Mouse (Mus musculus): Measurements from ENCODE around the gene Olfr1061. TPM values are rescaled to one million over a fixed set of nuclear protein-coding genes. Genes with fewer than 3 reads are reported as not detected.
"Not testable (repeated sequence)": the region's sequence is repeated elsewhere in the genome, so short reads cannot be mapped to it uniquely, and the experiment has no call there.

Gene Olfr1061
- polyA plus RNA-seq (2014; fragmentation: Nextera tagmentation; extraction: Ambion mirVana) = not detected in 2 replicates

DNA sequence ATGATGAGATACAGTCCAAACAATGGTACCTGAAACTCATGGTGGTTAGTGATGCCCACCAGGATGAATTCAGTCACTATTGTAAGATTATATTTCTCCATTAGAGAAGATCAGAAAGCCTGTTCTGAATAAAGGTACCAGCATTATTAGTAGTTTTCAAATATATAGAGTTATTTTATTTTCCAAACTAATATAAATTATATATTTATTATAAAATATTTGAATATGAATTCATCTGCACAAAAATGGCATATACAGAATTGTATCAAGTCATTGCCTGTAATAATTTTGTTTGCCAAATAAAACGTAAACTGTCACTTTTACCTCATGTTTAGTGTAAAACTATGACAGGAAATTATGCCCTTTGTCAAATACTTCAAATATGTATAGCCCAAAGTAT lies at the start of gene Olfr1061:
Olfr1061 (minus strand) TSS at position 101 of the 400 bp plus-strand sequence.
- H3K27me3 ChIP-seq (ENCODE audit: control insufficient read depth, insufficient read depth, low read length) = no peaks in the 10 kb centered on the region
- no peaks in the 10 kb centered on the region for H3K9me3 ChIP-seq (ENCODE audit: control insufficient read depth, low read length)
- no peaks in the 10 kb centered on the region for H3K4me1 ChIP-seq (ENCODE audit: control insufficient read depth in 2 of 2, insufficient read depth in 2 of 2, low read length in 2 of 2)
- H3K27ac ChIP-seq (replicated peaks in 1 of 2; ENCODE audit: control insufficient read depth in 1 of 2, insufficient read depth in 1 of 2, low read depth in 2 of 2, low read length in 2 of 2) = no peak within 1 kb of the TSS
- WGBS = 60% methylated on average over 1 of the region's 1 CpGs
- no peak within 1 kb of the TSS for H3K9ac ChIP-seq (ENCODE audit: low read length)
- no peak within 1 kb of the TSS for H3K4me3 ChIP-seq (ENCODE audit: control insufficient read depth in 1 of 2, insufficient read depth in 1 of 2, low read depth in 1 of 2, low read length in 2 of 2)
- no peak for ATAC-seq (ENCODE audit: insufficient number of reproducible peaks, insufficient read depth, low FRiP score, low read depth)
- no peaks in the 10 kb centered on the region for H3K36me3 ChIP-seq (ENCODE audit: control insufficient read depth, insufficient read depth, low read length)
- no peak within 1 kb of the TSS for H3K4me2 ChIP-seq (ENCODE audit: low read length)

- Histone ChIP-seq H3K4me2 (ENCODE audit: low read length) (no peak overlapping the region), H3K9ac (ENCODE audit: low read length) (no peak overlapping the region), H3K27me3 (ENCODE audit: control insufficient read depth, insufficient read depth, low read length) (no peaks in the 10 kb centered on the region), H3K27ac (replicated peaks in 1 of 2; ENCODE audit: control insufficient read depth in 1 of 2, insufficient read depth in 1 of 2, low read depth in 2 of 2, low read length in 2 of 2) (no peak overlapping the region), H3K4me3 (ENCODE audit: control insufficient read depth in 1 of 2, insufficient read depth in 1 of 2, low read depth in 1 of 2, low read length in 2 of 2) (no peak overlapping the region), H3K9me3 (ENCODE audit: control insufficient read depth, low read length) (no peaks in the 10 kb centered on the region), H3K36me3 (ENCODE audit: control insufficient read depth, insufficient read depth, low read length) (no peaks in the 10 kb centered on the region), H3K4me1 (ENCODE audit: control insufficient read depth in 2 of 2, insufficient read depth in 2 of 2, low read length in 2 of 2) (no peaks in the 10 kb centered on the region)
- WGBS = 43% methylated on average over 1 of the region's 1 CpGs
- ATAC-seq (ENCODE audit: insufficient number of reproducible peaks, insufficient read depth, low FRiP score, low read depth) = no peak
Observed at GRCm38 (mm10) chr2:86460434-86460833, 46.6 kb upstream of the Olfr1061 start.

DNA sequence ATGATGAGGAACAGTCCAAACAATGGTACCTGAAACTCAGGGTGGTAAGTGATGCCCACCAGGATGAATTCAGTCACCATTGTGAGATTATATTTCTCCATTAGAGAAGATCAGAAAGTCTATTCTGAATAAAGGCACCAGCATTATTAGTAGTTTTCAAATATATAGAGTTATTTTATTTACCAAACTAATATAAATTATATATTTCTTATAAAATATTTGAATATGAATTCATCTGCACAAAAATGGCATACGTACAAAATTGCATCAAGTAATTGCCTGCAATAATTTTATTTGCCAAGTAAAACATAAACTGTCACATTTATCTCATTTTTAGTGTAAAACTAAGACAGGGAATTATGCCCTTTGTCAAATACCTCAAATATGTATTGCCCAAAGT lies 42.3 kb upstream of the Olfr1061 start, which contains the start of gene Olfr1066:
Olfr1066 (minus strand) TSS at position 101 of the 400 bp plus-strand sequence.
- 85% methylated on average over 1 of the region's 1 CpGs for WGBS
- H3K9ac ChIP-seq (ENCODE audit: low read length) = no peak within 1 kb of the TSS
- H3K4me3 ChIP-seq (ENCODE audit: control insufficient read depth in 1 of 2, insufficient read depth in 1 of 2, low read depth in 1 of 2, low read length in 2 of 2) = no peak within 1 kb of the TSS
- H3K9me3 ChIP-seq (ENCODE audit: control insufficient read depth, low read length) = no peaks in the 10 kb centered on the region
- no peaks in the 10 kb centered on the region for H3K4me1 ChIP-seq (ENCODE audit: control insufficient read depth in 2 of 2, insufficient read depth in 2 of 2, low read length in 2 of 2)
- H3K27me3 ChIP-seq (ENCODE audit: control insufficient read depth, insufficient read depth, low read length) = no peaks in the 10 kb centered on the region
- no peaks in the 10 kb centered on the region for H3K36me3 ChIP-seq (ENCODE audit: control insufficient read depth, insufficient read depth, low read length)
- H3K4me2 ChIP-seq (ENCODE audit: low read length) = no peak within 1 kb of the TSS
- no peak for ATAC-seq (ENCODE audit: insufficient number of reproducible peaks, insufficient read depth, low FRiP score, low read depth)
- H3K27ac ChIP-seq (replicated peaks in 1 of 2; ENCODE audit: control insufficient read depth in 1 of 2, insufficient read depth in 1 of 2, low read depth in 2 of 2, low read length in 2 of 2) = no peak within 1 kb of the TSS

DNA sequence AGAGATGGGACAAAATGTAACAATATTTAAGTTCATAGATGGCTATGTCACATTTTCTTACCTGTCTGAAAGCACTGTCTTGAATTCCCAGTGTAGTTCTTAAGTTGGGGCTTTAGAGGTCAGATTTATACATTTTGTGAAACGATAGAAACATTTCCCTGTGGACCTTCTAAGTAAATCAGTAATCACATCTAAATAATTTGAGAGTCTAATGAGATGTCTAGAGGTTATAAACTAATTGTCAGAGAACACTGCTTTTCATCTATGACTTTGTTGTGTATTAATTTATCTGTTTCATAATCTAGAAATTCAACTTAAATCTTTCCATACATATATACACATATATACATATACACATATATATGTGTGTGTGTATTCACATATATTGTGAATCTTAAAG lies 36.6 kb upstream of the Olfr1061 start, which contains the start of gene Olfr1065:
Olfr1065 (minus strand) TSS at position 101 of the 400 bp plus-strand sequence.
- not testable (repeated sequence) for H3K36me3 ChIP-seq (ENCODE audit: control insufficient read depth, insufficient read depth, low read length); H3K27ac ChIP-seq (replicated peaks in 1 of 2; ENCODE audit: control insufficient read depth in 1 of 2, insufficient read depth in 1 of 2, low read depth in 2 of 2, low read length in 2 of 2); ATAC-seq (ENCODE audit: insufficient number of reproducible peaks, insufficient read depth, low FRiP score, low read depth); H3K4me1 ChIP-seq (ENCODE audit: control insufficient read depth in 2 of 2, insufficient read depth in 2 of 2, low read length in 2 of 2); H3K9me3 ChIP-seq (ENCODE audit: control insufficient read depth, low read length); H3K27me3 ChIP-seq (ENCODE audit: control insufficient read depth, insufficient read depth, low read length); H3K4me2 ChIP-seq (ENCODE audit: low read length); H3K4me3 ChIP-seq (ENCODE audit: control insufficient read depth in 1 of 2, insufficient read depth in 1 of 2, low read depth in 1 of 2, low read length in 2 of 2); H3K9ac ChIP-seq (ENCODE audit: low read length)
- WGBS = no CpG with 5 or more reads among the region's 1 CpGs

- 73% methylated on average over 1 of the region's 1 CpGs for WGBS
- H3K4me1 ChIP-seq (ENCODE audit: control insufficient read depth in 2 of 2, insufficient read depth in 2 of 2, low read length in 2 of 2); H3K27ac ChIP-seq (replicated peaks in 1 of 2; ENCODE audit: control insufficient read depth in 1 of 2, insufficient read depth in 1 of 2, low read depth in 2 of 2, low read length in 2 of 2); H3K9me3 ChIP-seq (ENCODE audit: control insufficient read depth, low read length); H3K4me3 ChIP-seq (ENCODE audit: control insufficient read depth in 1 of 2, insufficient read depth in 1 of 2, low read depth in 1 of 2, low read length in 2 of 2); H3K27me3 ChIP-seq (ENCODE audit: control insufficient read depth, insufficient read depth, low read length); H3K9ac ChIP-seq (ENCODE audit: low read length); ATAC-seq (ENCODE audit: insufficient number of reproducible peaks, insufficient read depth, low FRiP score, low read depth); H3K4me2 ChIP-seq (ENCODE audit: low read length); H3K36me3 ChIP-seq (ENCODE audit: control insufficient read depth, insufficient read depth, low read length): not testable (repeated sequence)
Observed at GRCm38 (mm10) chr2:86442101-86442500, 28.3 kb upstream of the Olfr1061 start.

DNA sequence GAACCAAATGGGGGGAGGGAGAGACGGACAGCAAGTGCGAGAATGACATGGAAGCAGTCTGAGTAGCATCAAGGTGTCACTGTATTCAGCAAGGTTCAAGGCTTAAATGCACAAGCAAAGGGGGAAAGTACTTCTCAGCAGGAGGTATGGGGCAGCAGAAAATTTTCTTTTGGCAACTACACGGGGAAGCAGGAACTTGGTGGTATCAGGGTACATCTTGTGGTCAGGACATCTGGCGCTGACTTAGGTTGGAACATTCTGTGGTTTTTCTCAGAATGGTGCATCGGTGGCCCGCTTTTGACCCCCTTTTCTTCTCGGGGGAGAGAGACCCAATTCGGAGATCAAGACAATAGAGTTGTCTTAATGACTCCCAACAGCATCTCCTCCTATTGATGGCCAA lies 14.7 kb upstream of the Olfr1061 start:
- not testable (repeated sequence) for H3K36me3 ChIP-seq (ENCODE audit: control insufficient read depth, insufficient read depth, low read length); ATAC-seq (ENCODE audit: insufficient number of reproducible peaks, insufficient read depth, low FRiP score, low read depth)
- WGBS = 81% methylated on average over 8 of the region's 8 CpGs

DNA sequence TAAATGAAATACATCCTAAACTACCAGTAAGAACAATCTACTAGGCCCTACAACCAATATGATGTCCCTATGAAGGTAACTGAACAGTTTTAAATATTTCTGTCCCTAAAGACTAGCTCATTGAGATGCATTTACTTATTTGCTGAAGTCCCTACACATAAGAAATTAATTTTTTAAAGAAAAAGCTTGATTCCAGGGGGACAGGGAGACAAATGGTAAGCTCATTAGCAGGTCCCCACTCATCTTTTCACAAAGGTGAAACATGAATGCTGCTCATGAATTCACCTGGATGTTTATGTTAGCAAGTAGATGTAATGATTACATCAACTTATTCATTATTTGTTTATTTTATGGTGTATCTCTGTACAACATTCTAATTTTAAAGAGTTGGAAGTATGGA lies 12.8 kb upstream of the Olfr1061 start, which contains the start of gene Olfr1062:
Olfr1062 (minus strand) TSS at position 101 of the 400 bp plus-strand sequence.
- H3K27me3 ChIP-seq (ENCODE audit: control insufficient read depth, insufficient read depth, low read length); H3K36me3 ChIP-seq (ENCODE audit: control insufficient read depth, insufficient read depth, low read length); H3K9me3 ChIP-seq (ENCODE audit: control insufficient read depth, low read length); H3K4me1 ChIP-seq (ENCODE audit: control insufficient read depth in 2 of 2, insufficient read depth in 2 of 2, low read length in 2 of 2); H3K27ac ChIP-seq (replicated peaks in 1 of 2; ENCODE audit: control insufficient read depth in 1 of 2, insufficient read depth in 1 of 2, low read depth in 2 of 2, low read length in 2 of 2); H3K9ac ChIP-seq (ENCODE audit: low read length); H3K4me2 ChIP-seq (ENCODE audit: low read length); H3K4me3 ChIP-seq (ENCODE audit: control insufficient read depth in 1 of 2, insufficient read depth in 1 of 2, low read depth in 1 of 2, low read length in 2 of 2); ATAC-seq (ENCODE audit: insufficient number of reproducible peaks, insufficient read depth, low FRiP score, low read depth): not testable (repeated sequence)

More for the DNA sequence above, 14.7 kb upstream of the Olfr1061 start:
- H3K4me2 ChIP-seq (ENCODE audit: low read length); H3K4me1 ChIP-seq (ENCODE audit: control insufficient read depth in 2 of 2, insufficient read depth in 2 of 2, low read length in 2 of 2); H3K9ac ChIP-seq (ENCODE audit: low read length); H3K4me3 ChIP-seq (ENCODE audit: control insufficient read depth in 1 of 2, insufficient read depth in 1 of 2, low read depth in 1 of 2, low read length in 2 of 2); H3K27ac ChIP-seq (replicated peaks in 1 of 2; ENCODE audit: control insufficient read depth in 1 of 2, insufficient read depth in 1 of 2, low read depth in 2 of 2, low read length in 2 of 2); H3K27me3 ChIP-seq (ENCODE audit: control insufficient read depth, insufficient read depth, low read length); H3K9me3 ChIP-seq (ENCODE audit: control insufficient read depth, low read length): not testable (repeated sequence)

DNA sequence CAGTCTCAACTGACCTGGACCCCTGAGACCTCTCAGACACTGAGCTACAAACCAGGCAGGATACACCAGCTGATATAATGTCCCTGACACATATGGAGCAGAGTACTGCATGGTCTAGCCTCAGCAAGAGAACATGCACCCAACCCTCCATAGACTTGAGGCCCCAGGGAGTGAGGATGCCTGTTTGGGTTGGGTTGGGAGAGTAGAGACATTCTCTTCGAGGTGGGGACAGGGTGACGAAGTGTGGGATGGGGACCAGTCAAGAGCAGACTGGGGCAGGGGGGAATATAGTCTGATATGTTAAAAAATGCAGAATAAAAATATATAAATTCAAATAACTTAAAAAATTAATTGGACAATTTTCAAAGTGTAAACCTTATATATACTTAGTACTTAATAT lies 18.7 kb downstream of the Olfr1061 start:
- no peak overlapping the region for H3K4me3 ChIP-seq (ENCODE audit: control insufficient read depth in 1 of 2, insufficient read depth in 1 of 2, low read depth in 1 of 2, low read length in 2 of 2)
- H3K27ac ChIP-seq (replicated peaks in 1 of 2; ENCODE audit: control insufficient read depth in 1 of 2, insufficient read depth in 1 of 2, low read depth in 2 of 2, low read length in 2 of 2) = no peak overlapping the region
- H3K9ac ChIP-seq (ENCODE audit: low read length) = no peak overlapping the region
- no peaks in the 10 kb centered on the region for H3K4me1 ChIP-seq (ENCODE audit: control insufficient read depth in 2 of 2, insufficient read depth in 2 of 2, low read length in 2 of 2)
- H3K9me3 ChIP-seq (ENCODE audit: control insufficient read depth, low read length) = no peaks in the 10 kb centered on the region
- H3K4me2 ChIP-seq (ENCODE audit: low read length) = no peak overlapping the region
- no peaks in the 10 kb centered on the region for H3K36me3 ChIP-seq (ENCODE audit: control insufficient read depth, insufficient read depth, low read length)
- H3K27me3 ChIP-seq (ENCODE audit: control insufficient read depth, insufficient read depth, low read length) = no peaks in the 10 kb centered on the region
- ATAC-seq (ENCODE audit: insufficient number of reproducible peaks, insufficient read depth, low FRiP score, low read depth) = no peak
- 83% methylated on average over 2 of the region's 2 CpGs for WGBS

Measured in heart, embryonic 14.5 days (tissue).